Mouse (Mus musculus) CH12.LX (cell line): ENCODE measurements around the gene Ndufa6. TPM values are rescaled to one million over a fixed set of nuclear protein-coding genes. Genes with fewer than 3 reads are reported as not detected.

ENCODE experiments used
- DNase-seq: peaks from one replicate; pipeline ENCODE4 v3.0.0-alpha.2; 2013; ENCODE audit errors: extremely low read depth
- H3K27ac ChIP-seq: 2 replicates; pipeline ENCODE4 v1.5.1; 2012; ENCODE audit warnings: low read depth, mild to moderate bottlenecking, control low read depth, moderate library complexity; ENCODE audit not compliant: insufficient read depth
- H3K27me3 ChIP-seq: replicated peaks from 2 replicates; pipeline ENCODE3; 2012; ENCODE audit warnings: inconsistent platforms
- H3K36me3 ChIP-seq, 2 experiments: replicated peaks in 1 of 2; 2 replicates each; pipeline versions ENCODE3 to v1.6.1; 2012; ENCODE audit warnings: inconsistent platforms in 1 of 2, low read length in 1 of 2, mild to moderate bottlenecking in 1 of 2, mixed read lengths in 1 of 2, moderate library complexity in 1 of 2; ENCODE audit not compliant: control insufficient read depth in 1 of 2, insufficient read depth in 1 of 2
- H3K4me1 ChIP-seq, 2 experiments: 2 replicates each; pipeline ENCODE4 v1.6.1; 2012; ENCODE audit warnings: inconsistent platforms in 1 of 2, moderate library complexity in 1 of 2; ENCODE audit not compliant: insufficient read depth in 2 of 2, control insufficient read depth in 1 of 2
- H3K4me2 ChIP-seq: 2 replicates; pipeline ENCODE4 v1.6.1; 2012; ENCODE audit warnings: low read depth, mild to moderate bottlenecking, control low read depth; ENCODE audit not compliant: poor library complexity, insufficient read depth, severe bottlenecking
- H3K4me3 ChIP-seq, 3 experiments: fragments of 150-350 bp in 1 of 3; sonication (generic) in 1 of 3; replicated peaks in 1 of 3; 2 replicates each; pipeline versions ENCODE3 to v1.5.1; 2011 to 2012; ENCODE audit warnings: low read depth in 2 of 3, low read length in 2 of 3, mild to moderate bottlenecking in 2 of 3, moderate library complexity in 2 of 3, control low read depth in 1 of 3, improper control_type of control experiment in 1 of 3, inconsistent platforms in 1 of 3, mixed read lengths in 1 of 3; ENCODE audit not compliant: poor library complexity in 1 of 3
- H3K79me2 ChIP-seq: replicated peaks from 2 replicates; pipeline ENCODE4 v1.6.1; 2012; ENCODE audit warnings: mild to moderate bottlenecking, moderate library complexity; ENCODE audit not compliant: control insufficient read depth, poor library complexity, insufficient read depth, severe bottlenecking; ENCODE audit errors: extremely low read depth
- H3K9ac ChIP-seq: 2 replicates; pipeline ENCODE4 v1.6.1; 2012; ENCODE audit warnings: low read depth, mild to moderate bottlenecking, control low read depth, moderate library complexity; ENCODE audit not compliant: insufficient read depth
- H3K9me3 ChIP-seq: replicated peaks from 2 replicates; pipeline ENCODE3; 2012; ENCODE audit warnings: low read length, inconsistent platforms, mixed read lengths
- BHLHE40 ChIP-seq: IDR thresholded peaks from 2 replicates; pipeline ENCODE4 v1.6.1; 2011; ENCODE audit warnings: mild to moderate bottlenecking, low read depth, low read length, improper control_type of control experiment
- CTCF ChIP-seq, 2 experiments: IDR thresholded peaks in 1 of 2; conservative IDR thresholded peaks in 1 of 2; 2 replicates each; pipeline ENCODE4 v1.5.1; 2011 to 2012; ENCODE audit warnings: low read depth in 2 of 2, low read length in 2 of 2, improper control_type of control experiment in 1 of 2, inconsistent platforms in 1 of 2, mild to moderate bottlenecking in 1 of 2, moderate library complexity in 1 of 2
- E2F4 ChIP-seq: IDR thresholded peaks from 2 replicates; pipeline ENCODE4 v1.6.1; 2011; ENCODE audit warnings: low read depth, low read length, improper control_type of control experiment; ENCODE audit not compliant: insufficient replicate concordance
- ELF1 ChIP-seq: IDR thresholded peaks from 2 replicates; pipeline ENCODE4 v1.6.1; 2014; ENCODE audit warnings: low read depth, mild to moderate bottlenecking, inconsistent platforms, low read length, improper control_type of control experiment
- GABPA ChIP-seq: IDR thresholded peaks from 2 replicates; pipeline ENCODE4 v1.6.1; 2012; ENCODE audit warnings: low read depth, low read length, improper control_type of control experiment, inconsistent platforms; ENCODE audit not compliant: insufficient replicate concordance
- HCFC1 ChIP-seq: IDR thresholded peaks from 2 replicates; pipeline ENCODE4 v1.6.1; 2012; ENCODE audit warnings: low read depth, mild to moderate bottlenecking, inconsistent platforms, low read length, improper control_type of control experiment
- IRF4 ChIP-seq: IDR thresholded peaks from 2 replicates; pipeline ENCODE4 v1.6.1; 2014; ENCODE audit warnings: low read depth, mild to moderate bottlenecking, inconsistent platforms, low read length, improper control_type of control experiment
- JUN ChIP-seq: IDR thresholded peaks from 2 replicates; pipeline ENCODE4 v1.6.1; 2011; ENCODE audit warnings: low read depth, mild to moderate bottlenecking, low read length, improper control_type of control experiment, moderate library complexity; ENCODE audit not compliant: insufficient read depth
- KAT2A ChIP-seq: IDR thresholded peaks from 2 replicates; pipeline ENCODE4 v1.6.1; 2012; ENCODE audit warnings: low read length, improper control_type of control experiment, inconsistent platforms; ENCODE audit not compliant: insufficient replicate concordance
- MAX ChIP-seq: IDR thresholded peaks from 2 replicates; pipeline ENCODE4 v1.6.1; 2011; ENCODE audit warnings: low read length, improper control_type of control experiment
- MAZ ChIP-seq: IDR thresholded peaks from 2 replicates; pipeline ENCODE4 v1.6.1; 2012; ENCODE audit warnings: low read depth, mild to moderate bottlenecking, inconsistent platforms, low read length, improper control_type of control experiment, moderate library complexity
- MEF2A ChIP-seq: IDR thresholded peaks from 2 replicates; pipeline ENCODE4 v1.6.1; 2014; ENCODE audit warnings: low read depth, mild to moderate bottlenecking, inconsistent platforms, low read length, improper control_type of control experiment, borderline replicate concordance
- MXI1 ChIP-seq: IDR thresholded peaks from 2 replicates; pipeline ENCODE4 v1.6.1; 2011; ENCODE audit warnings: mild to moderate bottlenecking, low read depth, low read length, improper control_type of control experiment
- MYC ChIP-seq: IDR thresholded peaks from 2 replicates; pipeline ENCODE4 v1.6.1; 2011; ENCODE audit warnings: low read depth, mild to moderate bottlenecking, improper control_type of control experiment, low read length
- NELFE ChIP-seq: IDR thresholded peaks from 2 replicates; pipeline ENCODE4 v1.6.1; 2011; ENCODE audit warnings: low read depth, low read length, improper control_type of control experiment
- NRF1 ChIP-seq: IDR thresholded peaks from 2 replicates; pipeline ENCODE4 v1.6.1; 2014; ENCODE audit warnings: low read depth, mild to moderate bottlenecking, inconsistent platforms, low read length, improper control_type of control experiment, moderate library complexity
- PAX5 ChIP-seq: IDR thresholded peaks from 2 replicates; pipeline ENCODE4 v1.6.1; 2012; ENCODE audit warnings: low read length, inconsistent platforms, mixed read lengths
- POLR2A ChIP-seq: IDR thresholded peaks from 2 replicates; pipeline ENCODE4 v1.6.1; 2011; ENCODE audit warnings: low read depth, mild to moderate bottlenecking, improper control_type of control experiment, low read length
- POLR2AphosphoS2 ChIP-seq: IDR thresholded peaks from 2 replicates; pipeline ENCODE4 v1.6.1; 2011; ENCODE audit warnings: low read depth, low read length, improper control_type of control experiment
- RAD21 ChIP-seq: IDR thresholded peaks from 2 replicates; pipeline ENCODE4 v1.6.1; 2011; ENCODE audit warnings: low read depth, mild to moderate bottlenecking, low read length, improper control_type of control experiment, moderate library complexity
- RCOR1 ChIP-seq: conservative IDR thresholded peaks from 2 replicates; pipeline ENCODE4 v1.6.1; 2012; ENCODE audit warnings: low read depth, mild to moderate bottlenecking, inconsistent platforms, low read length, improper control_type of control experiment
- SIN3A ChIP-seq: IDR thresholded peaks from 2 replicates; pipeline ENCODE4 v1.6.1; 2012; ENCODE audit warnings: low read length, improper control_type of control experiment, inconsistent platforms
- SMC3 ChIP-seq: IDR thresholded peaks from 2 replicates; pipeline ENCODE4 v1.6.1; 2011; ENCODE audit warnings: low read depth, low read length, improper control_type of control experiment
- TBP ChIP-seq: conservative IDR thresholded peaks from 2 replicates; pipeline ENCODE4 v1.6.1; 2011; ENCODE audit warnings: low read depth, low read length, improper control_type of control experiment
- TCF12 ChIP-seq: IDR thresholded peaks from 2 replicates; pipeline ENCODE4 v1.6.1; 2014; ENCODE audit warnings: low read depth, mild to moderate bottlenecking, inconsistent platforms, low read length, improper control_type of control experiment
- UBTF ChIP-seq: IDR thresholded peaks from 2 replicates; pipeline ENCODE4 v1.6.1; 2012; ENCODE audit warnings: low read depth, mild to moderate bottlenecking, inconsistent platforms, low read length, improper control_type of control experiment, moderate library complexity
- USF2 ChIP-seq: conservative IDR thresholded peaks from 2 replicates; pipeline ENCODE4 v1.6.1; 2011; ENCODE audit warnings: low read depth, low read length, improper control_type of control experiment
- ZKSCAN1 ChIP-seq: IDR thresholded peaks from 2 replicates; pipeline ENCODE4 v1.6.1; 2012; ENCODE audit warnings: low read depth, inconsistent platforms, low read length, improper control_type of control experiment, borderline replicate concordance
- ZMIZ1 ChIP-seq: IDR thresholded peaks from 2 replicates; pipeline ENCODE4 v1.6.1; 2012; ENCODE audit warnings: low read depth, mild to moderate bottlenecking, inconsistent platforms, low read length, improper control_type of control experiment
- ZNF384 ChIP-seq: IDR thresholded peaks from 2 replicates; pipeline ENCODE4 v1.6.1; 2012; ENCODE audit warnings: low read depth, low read length, improper control_type of control experiment, inconsistent platforms
- dilution Hi-C: fragments of 300-500 bp; cut with MboI; formaldehyde crosslinking; loops from 2 replicates; pipeline ENCODE4 v1.14.3; 2020; ENCODE audit warnings: low sequenced_read_pairs; ENCODE audit not compliant: extremely low pct_unique_long_range_greater_than_20kb, extremely low pct_ligation_motif_present
- in situ Hi-C: fragments of 300-500 bp; cut with MboI; formaldehyde crosslinking; loops from 3 replicates; pipeline ENCODE4 v1.14.3; 2019; ENCODE audit warnings: low sequenced_read_pairs, low pct_ligation_motif_present, low pct_unique_long_range_greater_than_20kb, mixed read lengths
- polyA plus RNA-seq: library from polyadenylated mRNA; unstranded; fragments of >175 nt; gene quantifications from 2 replicates; pipeline ENCODE4 v1.2.1, GENCODE M21; 2012; ENCODE audit warnings: low read depth; ENCODE audit not compliant: insufficient read length
- total RNA-seq, 2 experiments: library from RNA; depleted of rRNA; stranded (reverse); fragments of 300-350 nt in 1 of 2; fragments of >200 nt in 1 of 2; gene quantifications; 2 replicates each; pipeline ENCODE4 v1.2.3; 2012 to 2014

The Ndufa6 gene
- total RNA-seq (2012; rRNA removed), result 170 and 222 TPM in 2 replicates
- 262 and 279 TPM in 2 replicates for total RNA-seq (2014; rRNA removed)
- polyA plus RNA-seq, result 87.3 and 109 TPM in 2 replicates

- H3K4me2 ChIP-seq, result peak within 1 kb of the TSS; percentile 68
- 0 out of 2 replicates have a peak within 1 kb of the TSS, but pooled peaks have one; percentile 27 for H3K27ac ChIP-seq
- dilution Hi-C loops (no loop called here), in situ Hi-C loops (loop anchor here (10.0 kb wide), 1 partner anchor 60 kb away; no protein-coding TSS in a partner anchor)
- peaks cover 13% of the 10 kb centered on the region for H3K79me2 ChIP-seq
- no peaks in the 10 kb centered on the region for H3K27me3 ChIP-seq
- H3K4me1 ChIP-seq, result peaks cover 0 to 22% of the 10 kb centered on the region in 2 experiments; a peak in 2 of 4 replicates
- DNase-seq, result peak; percentile 97
- peaks cover 2% of the 10 kb centered on the region for H3K9me3 ChIP-seq
- H3K4me3 ChIP-seq, result peak within 1 kb of the TSS; percentile 89 to 97 (median 96)
- peak within 1 kb of the TSS; percentile 87 for H3K9ac ChIP-seq
- TF ChIP-seq MXI1, result peak; percentile 64; the same call in 1 of the 2 replicates
- TF ChIP-seq TBP, result peak; percentile 84
- no peak for TF ChIP-seq GABPA
- peak; percentile 97 for TF ChIP-seq NELFE
- peak; percentile 99 for TF ChIP-seq TCF12
- peak; percentile 69 for TF ChIP-seq SIN3A
- TF ChIP-seq UBTF, result 0 out of 2 replicates have a peak, but pooled peaks have one; percentile 33
- TF ChIP-seq JUN, result no peak
- no peak for TF ChIP-seq MAZ
- peak; percentile 93 for TF ChIP-seq SMC3
- no peak for TF ChIP-seq ZNF384
- peak; percentile 28; the same call in 1 of the 2 replicates for TF ChIP-seq MYC
- TF ChIP-seq POLR2A, result peak; percentile 96
- peak; percentile 59; the same call in 1 of the 2 replicates for TF ChIP-seq IRF4
- TF ChIP-seq NRF1, result peak; percentile 99
- TF ChIP-seq PAX5, result no peak
- TF ChIP-seq USF2, result no peak
- peak; percentile 69 for TF ChIP-seq ELF1
- peak; percentile 59; the same call in 1 of the 2 replicates for TF ChIP-seq MAX
- TF ChIP-seq ZKSCAN1, result no peak
- peak; percentile 90 for TF ChIP-seq ZMIZ1
- TF ChIP-seq CTCF (conservative IDR thresholded peaks at IDR 0.05 in 1 of 2, IDR thresholded peaks at IDR 0.05 in 1 of 2; ENCODE audit: low read depth in 2 of 2, low read length in 2 of 2), result peak in 1 of 2 experiments; percentile 97; a peak in 3 of 4 replicates
- peak; percentile 76; the same call in 1 of the 2 replicates for TF ChIP-seq POLR2AphosphoS2
- peak; percentile 73 for TF ChIP-seq HCFC1
- TF ChIP-seq MEF2A, result peak; percentile 71; the same call in 1 of the 2 replicates
- TF ChIP-seq KAT2A, result 0 out of 2 replicates have a peak, but pooled peaks have one; percentile 59
- TF ChIP-seq E2F4, result no peak
- no peak for TF ChIP-seq RCOR1
- TF ChIP-seq BHLHE40, result peak; percentile 92
- peak; percentile 65 for TF ChIP-seq RAD21
- TF ChIP-seq, all 38 proteins: peak for 21
- peaks cover 13 to 26% of the 10 kb centered on the region in 2 experiments for H3K36me3 ChIP-seq
Measured at GRCm38 (mm10) chr15:82354126-82354945, at the start of gene Ndufa6. TSS of gene Ndufa6 (minus strand) at chr15:82354322.
